ENCODE assay signal across 32 mouse cellular contexts in genomic region chr3:28808039-28808643, GRCm38 (mm10).
"Had no signal": no experiment of that assay in that cellular context is flagged by ENCODE, and none has a peak within 500 bp of the region (broad histone marks: within the 10 kb centered on the region; RNA-seq: fewer than 3 reads in every experiment).

No protein-coding gene starts in this region.

- H3K9me3 ChIP-seq: limb, embryonic 10.5 days; limb, embryonic 12.5 days; limb, embryonic 13.5 days; limb, embryonic 15.5 days; liver, embryonic 12.5 days; liver, embryonic 13.5 days; liver, embryonic 15.5 days; lung, embryonic 15.5 days; megakaryocyte, embryonic 14.5 days; midbrain, embryonic 10.5 days; midbrain, embryonic 12.5 days; midbrain, embryonic 13.5 days; midbrain, embryonic 15.5 days; neural tube, embryonic 12.5 days had no signal

- H3K27me3 ChIP-seq: limb, embryonic 12.5 days; limb, embryonic 13.5 days; limb, embryonic 15.5 days; liver, embryonic 12.5 days; liver, embryonic 13.5 days; liver, embryonic 15.5 days; lung, embryonic 15.5 days; megakaryocyte, embryonic 14.5 days; midbrain, embryonic 12.5 days; midbrain, embryonic 13.5 days; midbrain, embryonic 15.5 days; neural tube, embryonic 12.5 days had no signal

- ATAC-seq: liver, embryonic 12.5 days; liver, postnatal 0 days; lung, postnatal 0 days; midbrain, embryonic 13.5 days; midbrain, embryonic 15.5 days; midbrain, embryonic 16.5 days had no signal

- DNase-seq: left cerebral cortex, postnatal 4 days; liver; liver, embryonic 13.5 days; liver, postnatal 0 days; lung, adult 18-20 months; lung, adult 2 months; lung, embryonic 14.5 days; lung, postnatal 10 days; lung, postnatal 14 days; lung, postnatal 36 days; lung, postnatal 4 days; midbrain, embryonic 14.5 days had no signal

- H3K4me3 ChIP-seq: limb, embryonic 10.5 days; limb, embryonic 12.5 days; limb, embryonic 13.5 days; limb, embryonic 15.5 days; liver, embryonic 12.5 days; liver, embryonic 13.5 days; liver, embryonic 15.5 days; lung, embryonic 15.5 days; megakaryocyte, embryonic 14.5 days; midbrain, embryonic 10.5 days; midbrain, embryonic 12.5 days; midbrain, embryonic 13.5 days; midbrain, embryonic 15.5 days; myocyte; neural tube, embryonic 12.5 days had no signal

- H3K9ac ChIP-seq: limb, embryonic 12.5 days; limb, embryonic 13.5 days; limb, embryonic 15.5 days; liver, embryonic 12.5 days; liver, embryonic 13.5 days; liver, embryonic 14.5 days; liver, postnatal 0 days; lung, embryonic 14.5 days; lung, embryonic 15.5 days; midbrain, embryonic 12.5 days; midbrain, embryonic 13.5 days; midbrain, embryonic 15.5 days; neural tube, embryonic 12.5 days had no signal

- H3K27ac ChIP-seq: limb, embryonic 10.5 days; limb, embryonic 12.5 days; limb, embryonic 13.5 days; limb, embryonic 15.5 days; liver, embryonic 13.5 days; liver, embryonic 14.5 days; liver, embryonic 15.5 days; lung, embryonic 15.5 days; macrophage; midbrain, embryonic 10.5 days; midbrain, embryonic 12.5 days; midbrain, embryonic 13.5 days; midbrain, embryonic 15.5 days; neural tube, embryonic 12.5 days had no signal

- H3K4me2 ChIP-seq: limb, embryonic 12.5 days; limb, embryonic 13.5 days; limb, embryonic 15.5 days; liver, embryonic 11.5 days; liver, embryonic 12.5 days; liver, embryonic 13.5 days; liver, embryonic 15.5 days; lung, embryonic 14.5 days; lung, embryonic 15.5 days; midbrain, embryonic 11.5 days; midbrain, embryonic 12.5 days; midbrain, embryonic 13.5 days; midbrain, embryonic 15.5 days; neural tube, embryonic 12.5 days had no signal
